Mouse (Mus musculus): ENCODE data around the gene Ppih.

DNA sequence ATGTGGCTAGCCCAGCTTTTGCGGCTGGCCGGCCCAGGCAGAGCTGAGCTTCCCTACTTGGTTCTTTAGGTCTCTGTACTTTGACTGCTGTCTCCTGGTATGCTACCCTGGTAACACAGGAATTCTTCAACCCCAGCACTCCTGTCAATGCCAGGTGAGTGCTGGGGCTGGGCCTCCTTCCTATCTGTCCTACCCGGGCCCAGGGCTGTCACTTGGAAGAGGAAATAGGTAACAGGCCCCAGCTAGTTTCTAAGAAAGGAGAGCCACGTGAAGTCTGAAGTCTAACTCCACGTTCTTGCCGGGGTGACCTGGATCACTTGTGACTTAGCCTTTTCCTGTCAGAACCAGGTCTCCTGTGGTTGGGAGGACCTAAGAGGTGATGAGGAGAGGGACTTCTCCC lies 63.3 kb downstream of the Ppih start:
- TF ChIP-seq POLR2A (IDR thresholded peaks at IDR 0.05; ENCODE audit: low read depth, low read length) (no peak), CTCF (IDR thresholded peaks at IDR 0.05; ENCODE audit: borderline replicate concordance, insufficient read depth, low read length) (no peak)

Data from embryonic fibroblast, embryonic 13.5 days (primary cell).